In the genomic region with DNA sequence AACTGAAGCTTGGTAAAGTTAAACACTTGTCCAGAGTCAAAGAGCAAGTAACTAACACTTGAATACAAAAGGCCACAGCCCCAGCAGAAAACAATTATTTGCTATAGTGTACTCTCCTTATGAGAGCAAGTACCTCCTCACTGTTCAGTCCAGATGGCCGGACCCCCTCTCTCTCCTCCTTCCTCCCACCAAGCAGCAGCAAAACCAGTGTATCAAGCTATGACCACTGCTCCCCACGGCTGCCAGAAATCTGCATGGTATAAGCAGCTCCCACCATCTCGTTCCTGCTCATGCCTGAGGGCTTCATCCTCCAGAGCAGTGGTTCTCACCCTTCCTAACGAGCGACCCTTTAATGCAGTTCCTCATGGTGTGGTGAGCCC, we compare ENCODE assay signal across 8 mouse cellular contexts. TPM values are rescaled to one million over a fixed set of nuclear protein-coding genes. Genes with fewer than 3 reads are reported as not detected.
A peak's percentile ranks its signal among the peaks of the same experiment; 100 is the strongest.
DNase-seq lines count a peak whose midpoint lies in the region; ATAC-seq and TF ChIP-seq lines count a peak whose summit lies in the region.

No protein-coding gene starts in this region.

- TF ChIP-seq CTCF in layer of hippocampus, adult 2 months (conservative IDR thresholded peaks at IDR 0.05), result no peak
- no peak for TF ChIP-seq CTCF in embryonic fibroblast, embryonic 13.5 days (IDR thresholded peaks at IDR 0.05; ENCODE audit: borderline replicate concordance, insufficient read depth, low read length)
- no peak for TF ChIP-seq CTCF in liver, postnatal 0 days (IDR thresholded peaks at IDR 0.05; ENCODE audit: low read depth)

- H3K4me2 ChIP-seq in liver, postnatal 0 days (ENCODE audit: low read depth, low read length), result 0 out of 2 replicates have a peak overlapping the region, but pooled peaks have one; percentile 3

- peak overlapping the region; percentile 32; the same call in 1 of the 2 replicates for H3K9ac ChIP-seq in liver, postnatal 0 days (replicated peaks)

- no peaks in the 10 kb centered on the region for H3K27me3 ChIP-seq in liver, postnatal 0 days (ENCODE audit: insufficient read depth, low read length)

- H3K4me3 ChIP-seq in layer of hippocampus, adult 2 months, result no peak overlapping the region
- H3K4me3 ChIP-seq in embryonic fibroblast, embryonic 13.5 days (ENCODE audit: insufficient read depth, low read length), result no peak overlapping the region
- no peak overlapping the region for H3K4me3 ChIP-seq in liver, postnatal 0 days (ENCODE audit: low read depth, low read length)

- no peak for TF ChIP-seq POLR2A in embryonic fibroblast, embryonic 13.5 days (IDR thresholded peaks at IDR 0.05; ENCODE audit: low read depth, low read length)

- peaks cover 14% of the 10 kb centered on the region for H3K36me3 ChIP-seq in liver, postnatal 0 days (replicated peaks; ENCODE audit: insufficient read depth, low read length)

- H3K27ac ChIP-seq in layer of hippocampus, adult 2 months, result peak overlapping the region; percentile 55
- H3K27ac ChIP-seq in embryonic fibroblast, embryonic 13.5 days (ENCODE audit: insufficient read depth, low read length), result peak overlapping the region; percentile 86
- peak overlapping the region; percentile 93 for H3K27ac ChIP-seq in liver, postnatal 0 days (ENCODE audit: low read depth)

- TF ChIP-seq EP300 in liver, postnatal 0 days (IDR thresholded peaks at IDR 0.05; ENCODE audit: low read depth), result no peak

- peak; percentile 61 to 70 for DNase-seq in cerebellum, postnatal 10 days
- no peak for DNase-seq in cerebellum, adult 9-10 months
- no peak for DNase-seq in layer of hippocampus, adult 2 months (ENCODE audit: low spot score in 2 of 2)
- DNase-seq in layer of hippocampus, postnatal 10 days (ENCODE audit: low spot score in 2 of 2), result no peak
- DNase-seq in liver, postnatal 0 days, result no peak
- no peak for DNase-seq in MN1 (ENCODE audit: low spot score)

- no peak for ATAC-seq in liver, postnatal 0 days
- no peak for ATAC-seq in activated CD4-positive, CD25-positive, alpha-beta regulatory T cell, adult 4 months

- 62% methylated on average over 5 of the region's 5 CpGs for WGBS in liver, postnatal 0 days (ENCODE audit: insufficient replicate concordance)

- peaks cover 27% of the 10 kb centered on the region for H3K4me1 ChIP-seq in embryonic fibroblast, embryonic 13.5 days (ENCODE audit: control insufficient read depth, insufficient read depth, low read length)
- peaks cover 68% of the 10 kb centered on the region for H3K4me1 ChIP-seq in liver, postnatal 0 days (ENCODE audit: insufficient read depth)

- H3K9me3 ChIP-seq in liver, postnatal 0 days (ENCODE audit: low read length), result no peaks in the 10 kb centered on the region

RNA-seq across cellular contexts. Expression of a gene that starts 26.4 kb away (rescaled TPM):
- total RNA-seq in layer of hippocampus, adult 2 months (2021), result 100 to 1,000 TPM; 129 to 134 TPM
- total RNA-seq in layer of hippocampus, postnatal 10 days (2021), result 100 to 1,000 TPM; 109 to 117 TPM
- 51.2 and 71.7 TPM in 2 replicates for polyA plus RNA-seq in embryonic fibroblast, embryonic 13.5 days (2011; ENCODE audit: insufficient read length, low read depth, missing spikeins)
- 84.2 and 84.4 TPM in 2 replicates for polyA plus RNA-seq in liver, postnatal 0 days (2015; fragmentation: Nextera tagmentation; extraction: Ambion mirVana)
- polyA plus RNA-seq in activated CD4-positive, CD25-positive, alpha-beta regulatory T cell, adult 4 months (2017; shearing (Covaris generic)), result 10 to 100 TPM; 52.4 to 59.9 TPM

RNA-seq across cellular contexts. Expression of a gene that starts 42.7 kb away (rescaled TPM):
- 1 to 10 TPM; 2.0 to 2.2 TPM for total RNA-seq in layer of hippocampus, adult 2 months (2021)
- total RNA-seq in layer of hippocampus, postnatal 10 days (2021), result 1 to 10 TPM; 5.9 to 6.6 TPM
- polyA plus RNA-seq in embryonic fibroblast, embryonic 13.5 days (2011; ENCODE audit: insufficient read length, low read depth, missing spikeins), result 62.3 and 82.9 TPM in 2 replicates
- 20.7 and 25.8 TPM in 2 replicates for polyA plus RNA-seq in liver, postnatal 0 days (2015; fragmentation: Nextera tagmentation; extraction: Ambion mirVana)
- 10 to 100 TPM; 21.3 to 23.3 TPM for polyA plus RNA-seq in activated CD4-positive, CD25-positive, alpha-beta regulatory T cell, adult 4 months (2017; shearing (Covaris generic))

RNA-seq across cellular contexts. Expression of a gene that starts 51.1 kb away (rescaled TPM):
- total RNA-seq in layer of hippocampus, adult 2 months (2021), result 1 to 10 TPM; 1.4 to 1.6 TPM
- 1 to 10 TPM; 2.1 to 2.5 TPM for total RNA-seq in layer of hippocampus, postnatal 10 days (2021)
- polyA plus RNA-seq in embryonic fibroblast, embryonic 13.5 days (2011; ENCODE audit: insufficient read length, low read depth, missing spikeins), result 0.94 and 1.5 TPM in 2 replicates
- polyA plus RNA-seq in liver, postnatal 0 days (2015; fragmentation: Nextera tagmentation; extraction: Ambion mirVana), result 0.56 and 1.0 TPM in 2 replicates
- polyA plus RNA-seq in activated CD4-positive, CD25-positive, alpha-beta regulatory T cell, adult 4 months (2017; shearing (Covaris generic)), result not detected

Comparison
In these comparisons a context has a peak if more than half of its experiments do, and no peak if none do; other contexts are left out.
1. DNase-seq: peak in cerebellum, postnatal 10 days (2 of 2); none in cerebellum, adult 9-10 months (single experiment), layer of hippocampus, adult 2 months (0 of 2), layer of hippocampus, postnatal 10 days (0 of 2), liver, postnatal 0 days (single experiment) and MN1 (single experiment).
2. Peak in every context shown above with its lines, with median percentiles within 50 percentile points of each other: H3K27ac ChIP-seq.